Mouse (Mus musculus): Measurements from ENCODE around the gene Sult2a8. TPM values are rescaled to one million over a fixed set of nuclear protein-coding genes. Genes with fewer than 3 reads are reported as not detected.

Gene Sult2a8
- polyA plus RNA-seq, 1 experiment from 2014 or later, result not detected

Other genes starting within 250 kb of the Sult2a8 start
- not detected in 2 replicates for gene Sult2a6, start 191.9 kb downstream of the Sult2a8 start, polyA plus RNA-seq (2014; fragmentation: Nextera tagmentation; extraction: Ambion mirVana)
- gene Obox8, start 113.2 kb downstream of the Sult2a8 start, polyA plus RNA-seq (2014; fragmentation: Nextera tagmentation; extraction: Ambion mirVana), result not detected in 2 replicates
- gene Sult2a7, start 47.5 kb upstream of the Sult2a8 start, polyA plus RNA-seq (2014; fragmentation: Nextera tagmentation; extraction: Ambion mirVana), result not detected in 2 replicates
- gene Vmn1r90, start 116.7 kb upstream of the Sult2a8 start, polyA plus RNA-seq (2014; fragmentation: Nextera tagmentation; extraction: Ambion mirVana), result 0.29 and 0.51 TPM in 2 replicates
- gene Obox7, start 212.7 kb upstream of the Sult2a8 start, polyA plus RNA-seq (2014; fragmentation: Nextera tagmentation; extraction: Ambion mirVana), result not detected in 2 replicates

All from stomach, embryonic 14.5 days (tissue).